Mouse (Mus musculus) olfactory bulb, adult 2 months (tissue): ENCODE results near the gene Acsm5.

ENCODE experiments used
- CTCF ChIP-seq: fragments of 200-500 bp; IDR thresholded peaks from 2 replicates; pipeline ENCODE4 v1.5.1; 2012; ENCODE audit warnings: low read depth, mild to moderate bottlenecking, low read length, moderate library complexity; ENCODE audit not compliant: insufficient read depth
- POLR2A ChIP-seq: fragments of 200-500 bp; IDR thresholded peaks from 2 replicates; pipeline ENCODE4 v1.6.1; 2012; ENCODE audit warnings: mild to moderate bottlenecking, low read depth, low read length, moderate library complexity; ENCODE audit not compliant: insufficient read depth

DNA sequence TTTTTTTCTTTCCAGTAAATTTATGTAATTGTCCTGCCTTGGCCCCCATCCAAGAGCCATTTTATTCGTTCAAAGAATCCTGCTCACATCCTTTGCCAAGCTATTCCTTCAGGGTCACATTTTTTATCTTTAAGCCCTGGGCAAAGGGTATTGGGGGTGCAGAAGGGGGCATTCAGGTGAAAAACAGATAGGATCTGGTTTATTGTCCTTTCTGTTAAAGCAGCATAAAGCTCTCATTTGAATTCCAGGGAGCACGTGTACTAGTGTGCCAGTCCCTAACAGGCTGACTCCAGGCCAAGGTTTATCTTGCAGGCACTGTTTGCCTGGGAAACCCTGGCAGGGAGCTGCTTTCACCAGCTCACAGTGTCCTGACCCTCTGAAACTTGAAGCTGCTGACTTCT, 6.6 kb downstream of the Acsm5 start:
- TF ChIP-seq CTCF: no peak
- no peak for TF ChIP-seq POLR2A
